Mouse (Mus musculus) thymus, adult 2 months (tissue): ENCODE measurements around the gene Shroom3.

Experiments used
- CTCF ChIP-seq: fragments of 200-500 bp; IDR thresholded peaks from 2 replicates; pipeline ENCODE4 v1.5.1; 2012; ENCODE audit warnings: mild to moderate bottlenecking, control low read depth, low read length, moderate library complexity, borderline replicate concordance; ENCODE audit not compliant: control insufficient read depth, poor library complexity, insufficient read depth; ENCODE audit errors: extremely low read depth
- POLR2A ChIP-seq: fragments of 200-500 bp; IDR thresholded peaks from 2 replicates; pipeline ENCODE4 v1.6.1; 2012; ENCODE audit warnings: mild to moderate bottlenecking, low read length, control low read depth, moderate library complexity; ENCODE audit not compliant: control insufficient read depth, poor library complexity, insufficient read depth; ENCODE audit errors: extremely low read depth

DNA sequence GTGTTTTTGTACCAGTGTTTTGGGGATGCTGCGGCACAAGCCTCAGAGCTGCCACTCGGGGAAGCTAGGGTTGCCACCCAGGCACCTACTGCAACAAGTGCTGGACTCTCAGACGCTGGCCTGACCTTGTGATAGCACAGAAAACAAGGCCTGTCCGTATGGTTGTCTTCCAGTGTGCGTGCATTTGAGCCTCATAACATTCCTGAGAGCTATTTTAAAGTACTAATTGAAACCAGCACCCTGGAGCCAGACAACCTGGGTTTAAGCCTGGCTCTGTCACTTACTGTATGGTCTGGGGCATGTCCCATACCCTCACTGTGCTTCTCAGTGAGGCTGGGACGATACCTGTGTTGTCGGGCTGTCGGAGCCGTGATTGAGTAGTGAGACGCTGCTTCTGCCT is 276.1 kb downstream of the Shroom3 start:
- TF ChIP-seq CTCF: no peak
- TF ChIP-seq POLR2A: no peak
